Mouse (Mus musculus) CH12.LX (cell line): ENCODE results near the gene Adam15. TPM values are rescaled to one million over a fixed set of nuclear protein-coding genes. Genes with fewer than 3 reads are reported as not detected.
A peak's percentile ranks its signal among the peaks of the same experiment; 100 is the strongest.

Experiments
- DNase-seq: peaks from one replicate; pipeline ENCODE4 v3.0.0-alpha.2; 2013; ENCODE audit errors: extremely low read depth
- H3K27ac ChIP-seq: 2 replicates; pipeline ENCODE4 v1.5.1; 2012; ENCODE audit warnings: low read depth, mild to moderate bottlenecking, control low read depth, moderate library complexity; ENCODE audit not compliant: insufficient read depth
- H3K27me3 ChIP-seq: replicated peaks from 2 replicates; pipeline ENCODE3; 2012; ENCODE audit warnings: inconsistent platforms
- H3K36me3 ChIP-seq, 2 experiments: replicated peaks in 1 of 2; 2 replicates each; pipeline versions ENCODE3 to v1.6.1; 2012; ENCODE audit warnings: inconsistent platforms in 1 of 2, low read length in 1 of 2, mild to moderate bottlenecking in 1 of 2, mixed read lengths in 1 of 2, moderate library complexity in 1 of 2; ENCODE audit not compliant: control insufficient read depth in 1 of 2, insufficient read depth in 1 of 2
- H3K4me1 ChIP-seq, 2 experiments: 2 replicates each; pipeline ENCODE4 v1.6.1; 2012; ENCODE audit warnings: inconsistent platforms in 1 of 2, moderate library complexity in 1 of 2; ENCODE audit not compliant: insufficient read depth in 2 of 2, control insufficient read depth in 1 of 2
- H3K4me2 ChIP-seq: 2 replicates; pipeline ENCODE4 v1.6.1; 2012; ENCODE audit warnings: low read depth, mild to moderate bottlenecking, control low read depth; ENCODE audit not compliant: poor library complexity, insufficient read depth, severe bottlenecking
- H3K4me3 ChIP-seq, 3 experiments: fragments of 150-350 bp in 1 of 3; sonication (generic) in 1 of 3; replicated peaks in 1 of 3; 2 replicates each; pipeline versions ENCODE3 to v1.5.1; 2011 to 2012; ENCODE audit warnings: low read depth in 2 of 3, low read length in 2 of 3, mild to moderate bottlenecking in 2 of 3, moderate library complexity in 2 of 3, control low read depth in 1 of 3, improper control_type of control experiment in 1 of 3, inconsistent platforms in 1 of 3, mixed read lengths in 1 of 3; ENCODE audit not compliant: poor library complexity in 1 of 3
- H3K79me2 ChIP-seq: replicated peaks from 2 replicates; pipeline ENCODE4 v1.6.1; 2012; ENCODE audit warnings: mild to moderate bottlenecking, moderate library complexity; ENCODE audit not compliant: control insufficient read depth, poor library complexity, insufficient read depth, severe bottlenecking; ENCODE audit errors: extremely low read depth
- H3K9ac ChIP-seq: 2 replicates; pipeline ENCODE4 v1.6.1; 2012; ENCODE audit warnings: low read depth, mild to moderate bottlenecking, control low read depth, moderate library complexity; ENCODE audit not compliant: insufficient read depth
- H3K9me3 ChIP-seq: replicated peaks from 2 replicates; pipeline ENCODE3; 2012; ENCODE audit warnings: low read length, inconsistent platforms, mixed read lengths
- CHD2 ChIP-seq: IDR thresholded peaks from 2 replicates; pipeline ENCODE4 v1.6.1; 2011; ENCODE audit warnings: low read length, improper control_type of control experiment
- ELF1 ChIP-seq: IDR thresholded peaks from 2 replicates; pipeline ENCODE4 v1.6.1; 2014; ENCODE audit warnings: low read depth, mild to moderate bottlenecking, inconsistent platforms, low read length, improper control_type of control experiment
- ETS1 ChIP-seq: conservative IDR thresholded peaks from 2 replicates; pipeline ENCODE4 v1.6.1; 2012; ENCODE audit warnings: low read depth, mild to moderate bottlenecking, inconsistent platforms, low read length, improper control_type of control experiment, moderate library complexity
- GABPA ChIP-seq: IDR thresholded peaks from 2 replicates; pipeline ENCODE4 v1.6.1; 2012; ENCODE audit warnings: low read depth, low read length, improper control_type of control experiment, inconsistent platforms; ENCODE audit not compliant: insufficient replicate concordance
- IRF4 ChIP-seq: IDR thresholded peaks from 2 replicates; pipeline ENCODE4 v1.6.1; 2014; ENCODE audit warnings: low read depth, mild to moderate bottlenecking, inconsistent platforms, low read length, improper control_type of control experiment
- JUN ChIP-seq: IDR thresholded peaks from 2 replicates; pipeline ENCODE4 v1.6.1; 2011; ENCODE audit warnings: low read depth, mild to moderate bottlenecking, low read length, improper control_type of control experiment, moderate library complexity; ENCODE audit not compliant: insufficient read depth
- JUND ChIP-seq: conservative IDR thresholded peaks from 2 replicates; pipeline ENCODE4 v1.6.1; 2011; ENCODE audit warnings: low read depth, low read length, improper control_type of control experiment
- KAT2A ChIP-seq: IDR thresholded peaks from 2 replicates; pipeline ENCODE4 v1.6.1; 2012; ENCODE audit warnings: low read length, improper control_type of control experiment, inconsistent platforms; ENCODE audit not compliant: insufficient replicate concordance
- MAFK ChIP-seq: IDR thresholded peaks from 2 replicates; pipeline ENCODE4 v1.6.1; 2011; ENCODE audit warnings: low read length, improper control_type of control experiment; ENCODE audit not compliant: insufficient replicate concordance
- MAX ChIP-seq: IDR thresholded peaks from 2 replicates; pipeline ENCODE4 v1.6.1; 2011; ENCODE audit warnings: low read length, improper control_type of control experiment
- MAZ ChIP-seq: IDR thresholded peaks from 2 replicates; pipeline ENCODE4 v1.6.1; 2012; ENCODE audit warnings: low read depth, mild to moderate bottlenecking, inconsistent platforms, low read length, improper control_type of control experiment, moderate library complexity
- NELFE ChIP-seq: IDR thresholded peaks from 2 replicates; pipeline ENCODE4 v1.6.1; 2011; ENCODE audit warnings: low read depth, low read length, improper control_type of control experiment
- NRF1 ChIP-seq: IDR thresholded peaks from 2 replicates; pipeline ENCODE4 v1.6.1; 2014; ENCODE audit warnings: low read depth, mild to moderate bottlenecking, inconsistent platforms, low read length, improper control_type of control experiment, moderate library complexity
- RAD21 ChIP-seq: IDR thresholded peaks from 2 replicates; pipeline ENCODE4 v1.6.1; 2011; ENCODE audit warnings: low read depth, mild to moderate bottlenecking, low read length, improper control_type of control experiment, moderate library complexity
- RCOR1 ChIP-seq: conservative IDR thresholded peaks from 2 replicates; pipeline ENCODE4 v1.6.1; 2012; ENCODE audit warnings: low read depth, mild to moderate bottlenecking, inconsistent platforms, low read length, improper control_type of control experiment
- SIN3A ChIP-seq: IDR thresholded peaks from 2 replicates; pipeline ENCODE4 v1.6.1; 2012; ENCODE audit warnings: low read length, improper control_type of control experiment, inconsistent platforms
- TBP ChIP-seq: conservative IDR thresholded peaks from 2 replicates; pipeline ENCODE4 v1.6.1; 2011; ENCODE audit warnings: low read depth, low read length, improper control_type of control experiment
- TCF12 ChIP-seq: IDR thresholded peaks from 2 replicates; pipeline ENCODE4 v1.6.1; 2014; ENCODE audit warnings: low read depth, mild to moderate bottlenecking, inconsistent platforms, low read length, improper control_type of control experiment
- USF1 ChIP-seq: IDR thresholded peaks from 2 replicates; pipeline ENCODE4 v1.6.1; 2014; ENCODE audit warnings: low read depth, mild to moderate bottlenecking, inconsistent platforms, low read length, improper control_type of control experiment
- ZKSCAN1 ChIP-seq: IDR thresholded peaks from 2 replicates; pipeline ENCODE4 v1.6.1; 2012; ENCODE audit warnings: low read depth, inconsistent platforms, low read length, improper control_type of control experiment, borderline replicate concordance
- dilution Hi-C: fragments of 300-500 bp; cut with MboI; formaldehyde crosslinking; loops from 2 replicates; pipeline ENCODE4 v1.14.3; 2020; ENCODE audit warnings: low sequenced_read_pairs; ENCODE audit not compliant: extremely low pct_unique_long_range_greater_than_20kb, extremely low pct_ligation_motif_present
- in situ Hi-C: fragments of 300-500 bp; cut with MboI; formaldehyde crosslinking; loops from 3 replicates; pipeline ENCODE4 v1.14.3; 2019; ENCODE audit warnings: low sequenced_read_pairs, low pct_ligation_motif_present, low pct_unique_long_range_greater_than_20kb, mixed read lengths
- polyA plus RNA-seq: library from polyadenylated mRNA; unstranded; fragments of >175 nt; gene quantifications from 2 replicates; pipeline ENCODE4 v1.2.1, GENCODE M21; 2012; ENCODE audit warnings: low read depth; ENCODE audit not compliant: insufficient read length
- total RNA-seq, 2 experiments: library from RNA; depleted of rRNA; stranded (reverse); fragments of 300-350 nt in 1 of 2; fragments of >200 nt in 1 of 2; gene quantifications; 2 replicates each; pipeline ENCODE4 v1.2.3; 2012 to 2014

Adam15 gene
- total and polyA plus RNA-seq, 3 experiments = 5.8 to 39.1 (median 26.5) TPM

GRCm38 (mm10) chr3:89388134-89388881 lies 38.5 kb upstream of the Adam15 start:
- Histone ChIP-seq H3K36me3 (peaks cover 11 to 18% of the 10 kb centered on the region in 2 experiments), H3K4me1 (peaks cover 17 to 70% of the 10 kb centered on the region in 2 experiments), H3K27ac (peak overlapping the region; percentile 99), H3K27me3 (no peaks in the 10 kb centered on the region), H3K9me3 (no peaks in the 10 kb centered on the region), H3K79me2 (peaks cover 57% of the 10 kb centered on the region), H3K4me2 (peak overlapping the region; percentile 79)
- DNase-seq = no peak
- dilution Hi-C loops = no loop called here
- no peak for TF ChIP-seq GABPA
- 0 out of 2 replicates have a peak, but pooled peaks have one; percentile 11 for TF ChIP-seq SIN3A
- TF ChIP-seq, all 38 proteins: peak for 1
- Histone ChIP-seq H3K9ac (peak overlapping the region; percentile 73), H3K4me3 (peak overlapping the region; percentile 63 to 71 (median 64))
- in situ Hi-C loops = no loop called here

- dilution Hi-C loops (no loop called here), in situ Hi-C loops (no loop called here)
- TF ChIP-seq MAX (no peak), NRF1 (0 out of 2 replicates have a peak, but pooled peaks have one; percentile 46), ZKSCAN1 (no peak), MAZ (peak; percentile 24; the same call in 1 of the 2 replicates), ELF1 (peak; percentile 14; the same call in 1 of the 2 replicates), TBP (no peak)
- TF ChIP-seq, all 38 proteins: peak for 3
- peak overlapping the region; percentile 79 for H3K4me2 ChIP-seq
- no peak for DNase-seq
- no peaks in the 10 kb centered on the region for H3K9me3 ChIP-seq
- H3K4me3 ChIP-seq = peak overlapping the region; percentile 63 to 71 (median 64)
- peaks cover 17 to 76% of the 10 kb centered on the region in 2 experiments for H3K4me1 ChIP-seq
- peaks cover 11 to 23% of the 10 kb centered on the region in 2 experiments for H3K36me3 ChIP-seq
- peaks cover 58% of the 10 kb centered on the region for H3K79me2 ChIP-seq
- peak overlapping the region; percentile 99 for H3K27ac ChIP-seq
- H3K27me3 ChIP-seq = no peaks in the 10 kb centered on the region
- peak overlapping the region; percentile 73 for H3K9ac ChIP-seq
Observed at GRCm38 (mm10) chr3:89387632-89388031, 37.8 kb upstream of the Adam15 start.

- in situ Hi-C loops = no loop called here
- peak overlapping the region; percentile 79 for H3K4me2 ChIP-seq
- DNase-seq = no peak
- TF ChIP-seq USF1 (no peak), NELFE (no peak), RAD21 (no peak), RCOR1 (0 out of 2 replicates have a peak, but pooled peaks have one; percentile 27), CHD2 (peak; percentile 95), TCF12 (peak; percentile 40; the same call in 1 of the 2 replicates), JUN (no peak), IRF4 (no peak), ELF1 (no peak), ZKSCAN1 (no peak), MAFK (no peak), JUND (no peak), ETS1 (no peak), KAT2A (0 out of 2 replicates have a peak, but pooled peaks have one; percentile 43)
Observed at GRCm38 (mm10) chr3:89386438-89387420, 36.9 kb upstream of the Adam15 start.

More at GRCm38 (mm10) chr3:89386438-89387420, 36.9 kb upstream of the Adam15 start:
- dilution Hi-C loops = no loop called here
- Histone ChIP-seq H3K36me3 (peaks cover 14 to 31% of the 10 kb centered on the region in 2 experiments), H3K79me2 (peaks cover 57% of the 10 kb centered on the region), H3K9me3 (no peaks in the 10 kb centered on the region), H3K27me3 (no peaks in the 10 kb centered on the region), H3K4me1 (peaks cover 20 to 84% of the 10 kb centered on the region in 2 experiments), H3K9ac (peak overlapping the region; percentile 73), H3K27ac (peak overlapping the region; percentile 99), H3K4me3 (peak overlapping the region; percentile 63 to 71 (median 64))
